ENCODE assay signal across 15 mouse cellular contexts in genomic region chr10:12809702-12810101, GRCm38 (mm10). TPM values are rescaled to one million over a fixed set of nuclear protein-coding genes. Genes with fewer than 3 reads are reported as not detected.
DNase-seq lines count a peak whose midpoint lies in the region; ATAC-seq and TF ChIP-seq lines count a peak whose summit lies in the region.
"Had no signal": no experiment of that assay in that cellular context is flagged by ENCODE, and none has a peak within 500 bp of the region (broad histone marks: within the 10 kb centered on the region; RNA-seq: fewer than 3 reads in every experiment).

No protein-coding gene starts in this region.

- no peaks in the 10 kb centered on the region for H3K9me3 ChIP-seq in ES-E14 (ENCODE audit: control insufficient read depth, insufficient read depth, low read depth, low read length)
- H3K9me3 ChIP-seq in heart, postnatal 0 days (replicated peaks; ENCODE audit: control insufficient read depth, low read length): no peaks in the 10 kb centered on the region
- H3K9me3 ChIP-seq: liver, embryonic 15.5 days had no signal

- no peak for TF ChIP-seq CTCF in kidney, adult 2 months (conservative IDR thresholded peaks at IDR 0.05; ENCODE audit: insufficient read depth, insufficient read length, low read depth, low read length)
- no peak for TF ChIP-seq CTCF in heart, postnatal 0 days (IDR thresholded peaks at IDR 0.05; ENCODE audit: low read depth)

- intact Hi-C loops in left cerebral cortex, postnatal 4 days (cut with DNase I): no loop called here

- H3K27me3 ChIP-seq in kidney, adult 2 months (replicated peaks; ENCODE audit: control insufficient read depth, insufficient read depth, low read length): no peaks in the 10 kb centered on the region
- no peaks in the 10 kb centered on the region for H3K27me3 ChIP-seq in heart, postnatal 0 days (ENCODE audit: control insufficient read depth, insufficient read depth, low read length)
- H3K27me3 ChIP-seq: liver, embryonic 15.5 days had no signal

- WGBS in kidney, adult 2 months: 14% methylated on average over 3 of the region's 3 CpGs
- 49% methylated on average over 3 of the region's 3 CpGs for WGBS in heart, postnatal 0 days

- H3K36me3 ChIP-seq in kidney, adult 2 months (ENCODE audit: control insufficient read depth, insufficient read depth, low read length): no peaks in the 10 kb centered on the region
- H3K36me3 ChIP-seq in ES-E14 (ENCODE audit: control insufficient read depth, insufficient read depth, low read length, poor library complexity, severe bottlenecking): no peaks in the 10 kb centered on the region
- no peaks in the 10 kb centered on the region for H3K36me3 ChIP-seq in heart, postnatal 0 days (replicated peaks; ENCODE audit: control insufficient read depth, insufficient read depth, low read length)
- H3K36me3 ChIP-seq: liver, embryonic 15.5 days had no signal

- H3K27ac ChIP-seq in kidney, adult 2 months (ENCODE audit: insufficient read depth, low read depth, low read length): peak overlapping the region; percentile 30; the same call in 1 of the 2 replicates
- no peak overlapping the region for H3K27ac ChIP-seq in ES-E14 (ENCODE audit: insufficient read depth, low read depth, low read length, poor library complexity, severe bottlenecking)
- peak overlapping the region; percentile 25; the same call in 1 of the 2 replicates for H3K27ac ChIP-seq in heart, postnatal 0 days (ENCODE audit: low read depth)
- H3K27ac ChIP-seq: hindbrain, embryonic 14.5 days; liver, embryonic 15.5 days had no signal

- no peak for TF ChIP-seq POLR2A in kidney, adult 2 months (IDR thresholded peaks at IDR 0.05; ENCODE audit: low read depth, low read length)

- no peak overlapping the region for H3K4me3 ChIP-seq in kidney, adult 2 months (ENCODE audit: insufficient read depth, low read depth, low read length)
- no peak overlapping the region for H3K4me3 ChIP-seq in ES-E14 (ENCODE audit: insufficient read depth in 1 of 2, low read depth in 1 of 2, low read length in 2 of 2, poor library complexity in 1 of 2, severe bottlenecking in 1 of 2)
- H3K4me3 ChIP-seq in heart, postnatal 0 days (ENCODE audit: low read depth, low read length): no peak overlapping the region
- H3K4me3 ChIP-seq: erythroblast, embryonic 14.5 days; liver, embryonic 15.5 days had no signal

- H3K4me1 ChIP-seq in kidney, adult 2 months (ENCODE audit: control insufficient read depth, insufficient read depth, low read length): peaks cover 18% of the 10 kb centered on the region; the same call in 1 of the 2 replicates
- peaks cover 4 to 21% of the 10 kb centered on the region in 2 experiments; a peak in 2 of 4 replicates for H3K4me1 ChIP-seq in ES-E14 (ENCODE audit: control insufficient read depth in 2 of 2, insufficient read depth in 2 of 2, low read length in 2 of 2, poor library complexity in 1 of 2)
- H3K4me1 ChIP-seq in heart, postnatal 0 days (ENCODE audit: control insufficient read depth, insufficient read depth): peaks cover 48% of the 10 kb centered on the region

- H3K9ac ChIP-seq in ES-E14 (ENCODE audit: insufficient read depth, low read depth, low read length, poor library complexity, severe bottlenecking): no peak overlapping the region
- no peak overlapping the region for H3K9ac ChIP-seq in heart, postnatal 0 days (replicated peaks; ENCODE audit: low read depth, low read length)
- H3K9ac ChIP-seq: hindbrain, embryonic 14.5 days; liver, embryonic 15.5 days had no signal

- peak; percentile 49 for DNase-seq in kidney, adult 2 months
- no peak for DNase-seq in kidney, adult 18-20 months
- DNase-seq in 416B (ENCODE audit: low read depth): peak; percentile 83
- no peak for DNase-seq in ES-E14 (ENCODE audit: low read depth, low spot score)
- no peak for DNase-seq in heart, postnatal 0 days (ENCODE audit: low spot score)
- no peak for DNase-seq in left cerebral cortex, postnatal 4 days
- no peak for DNase-seq in testis, postnatal 14 days (ENCODE audit: low spot score)
- DNase-seq: adrenal gland, postnatal 25 days; cerebellum, adult 2 months; thymus, postnatal 36 days had no signal

- no peak for TF ChIP-seq EP300 in heart, postnatal 0 days (IDR thresholded peaks at IDR 0.05; ENCODE audit: low read depth)

- no peak overlapping the region for H3K4me2 ChIP-seq in heart, postnatal 0 days (ENCODE audit: low read depth, low read length)
- H3K4me2 ChIP-seq: hindbrain, embryonic 14.5 days; liver, embryonic 15.5 days had no signal

- in situ Hi-C loops in ES-E14 (cut with MboI; ENCODE audit: low sequenced_read_pairs in 2 of 2, unreplicated experiment in 2 of 2): no loop called here

- 0 out of 2 replicates have a peak, but pooled peaks have one; percentile 8 for ATAC-seq in heart, postnatal 0 days (ENCODE audit: insufficient read depth, low read depth)
- ATAC-seq in megakaryocyte, adult 5-6 weeks (ENCODE audit: poor library complexity, severe bottlenecking): no peak
- ATAC-seq: midbrain, embryonic 16.5 days had no signal

TF ChIP-seq in ES-E14, 5 proteins besides CTCF, POLR2A, EP300 and RAD21:
- 0 out of 2 replicates have a peak, but pooled peaks have one; percentile 11 for TF ChIP-seq MAFK (IDR thresholded peaks at IDR 0.05; ENCODE audit: insufficient read depth, low read depth, low read length)
- no peak for TF ChIP-seq HCFC1 (IDR thresholded peaks at IDR 0.05; ENCODE audit: borderline replicate concordance, insufficient read depth, low read length)

RNA-seq across cellular contexts. Expression of gene Utrn, which starts 59.5 kb away (rescaled TPM):
- 20.8 and 21.1 TPM in 2 replicates for polyA plus RNA-seq in kidney, adult 2 months (2012; rRNA removed)
- 66.9 and 91.8 TPM in 2 replicates for total RNA-seq in ES-E14 (2012; rRNA removed)
- 50.3 and 61.6 TPM in 2 replicates for total RNA-seq in heart, postnatal 0 days (2014; rRNA removed; ENCODE audit: low replicate concordance)
- polyA plus RNA-seq in heart, postnatal 0 days (2015; fragmentation: Nextera tagmentation; extraction: Ambion mirVana): 47.3 and 48.4 TPM in 2 replicates
- total RNA-seq in left cerebral cortex, postnatal 4 days (2021): 10 to 100 TPM; 32.1 to 34.6 TPM
- total RNA-seq in megakaryocyte, adult 5-6 weeks (2015): 50.0 and 52.5 TPM in 2 replicates
- 36.1 and 42.4 TPM in 2 replicates for total RNA-seq in megakaryocyte, adult 5-6 weeks (2017)

Comparison
In these comparisons a context has a peak if more than half of its experiments do, and no peak if none do; other contexts are left out.
1. DNase-seq: peak in kidney, adult 2 months (single experiment) and 416B (single experiment); none in kidney, adult 18-20 months (single experiment), ES-E14 (single experiment), heart, postnatal 0 days (single experiment), left cerebral cortex, postnatal 4 days (single experiment) and testis, postnatal 14 days (single experiment).